Mouse (Mus musculus): ENCODE measurements around the gene Adamts14.

Gene Adamts14

DNA sequence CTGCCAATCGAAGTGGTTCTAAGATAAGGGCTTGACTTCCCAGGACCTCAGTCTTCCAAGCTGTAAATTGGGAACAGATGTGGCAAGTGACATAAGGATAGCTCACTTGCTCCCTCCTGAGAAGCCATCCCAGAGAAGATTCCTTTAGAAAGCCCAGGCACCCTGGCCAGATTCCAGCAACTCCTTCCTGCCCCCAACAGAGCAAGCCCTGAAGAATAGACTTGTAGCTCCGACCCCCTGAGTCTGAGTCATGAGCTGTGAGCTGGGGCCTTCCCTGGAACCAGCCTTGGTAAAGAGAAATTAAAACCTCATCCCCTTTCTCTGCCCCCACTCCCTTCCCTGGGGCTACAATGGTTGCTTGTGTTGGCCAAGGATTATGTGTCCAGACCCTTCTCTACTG lies 1.3 kb upstream of the Adamts14 start:
- no peak for DNase-seq

DNA sequence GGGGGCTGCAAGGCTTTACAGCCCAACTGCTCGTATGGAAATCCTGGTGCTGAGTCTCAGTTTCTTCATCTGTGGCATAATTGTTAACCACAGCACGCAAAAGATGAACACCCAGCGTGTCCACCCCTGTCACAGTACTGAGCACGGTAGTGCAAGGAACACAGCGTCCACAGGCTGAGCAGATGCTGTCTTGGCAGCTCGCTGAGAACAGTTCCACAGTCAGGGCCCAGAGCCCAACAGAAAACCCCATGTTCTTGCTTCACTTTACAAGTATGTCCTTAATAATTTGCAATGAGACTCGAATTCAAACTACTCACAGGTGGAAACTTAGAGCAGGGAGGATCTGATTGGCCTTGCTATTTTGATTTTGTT lies 592 bp upstream of the Adamts14 start:
- no peak for DNase-seq

DNA sequence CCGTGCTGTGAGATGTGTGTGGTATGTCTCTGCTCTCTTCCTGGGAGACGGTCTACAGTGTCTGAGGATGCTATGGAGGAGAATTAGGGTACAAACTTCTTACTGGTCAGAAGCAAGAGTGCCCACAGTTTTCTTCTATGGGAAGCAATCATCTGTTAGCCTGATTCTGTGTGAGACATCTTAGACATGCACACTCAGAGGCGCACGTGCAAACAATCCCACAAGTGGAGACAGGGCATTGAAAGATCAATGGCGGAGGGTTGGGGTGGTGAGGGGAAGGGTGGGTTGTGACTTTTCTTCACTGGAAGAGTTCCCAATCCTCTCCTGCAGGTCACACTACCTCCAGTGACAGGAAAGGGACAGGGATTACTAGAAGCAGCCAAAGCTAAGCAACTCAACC lies 607 bp downstream of the Adamts14 start:
- no peak for DNase-seq

DNA sequence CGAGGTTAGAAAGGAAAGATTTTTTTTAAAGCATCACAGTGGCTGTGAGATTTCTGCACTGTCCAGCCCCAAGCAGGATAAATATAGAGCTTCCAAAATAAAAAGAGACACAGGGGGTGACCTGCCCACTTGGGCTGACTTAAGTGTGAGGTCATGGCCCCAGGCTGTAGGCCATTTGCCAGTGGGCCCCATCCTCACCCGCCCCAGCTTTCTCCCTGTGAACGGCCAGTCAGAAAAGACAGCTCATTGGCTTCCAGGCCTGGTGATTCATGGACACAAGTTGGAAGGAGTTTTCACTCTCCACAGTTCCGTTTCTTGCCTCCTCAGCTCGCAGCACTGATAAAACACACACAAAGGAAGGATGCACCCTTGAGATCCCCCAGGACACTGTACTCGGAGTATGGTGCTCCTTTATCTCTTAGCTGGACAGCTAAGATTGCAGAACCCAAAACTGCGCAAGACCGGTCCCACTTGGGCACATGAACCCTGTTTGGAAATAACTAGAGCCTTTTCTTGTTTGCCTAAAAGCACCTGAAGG lies 1.1 kb downstream of the Adamts14 start:
- no peak for DNase-seq

DNA sequence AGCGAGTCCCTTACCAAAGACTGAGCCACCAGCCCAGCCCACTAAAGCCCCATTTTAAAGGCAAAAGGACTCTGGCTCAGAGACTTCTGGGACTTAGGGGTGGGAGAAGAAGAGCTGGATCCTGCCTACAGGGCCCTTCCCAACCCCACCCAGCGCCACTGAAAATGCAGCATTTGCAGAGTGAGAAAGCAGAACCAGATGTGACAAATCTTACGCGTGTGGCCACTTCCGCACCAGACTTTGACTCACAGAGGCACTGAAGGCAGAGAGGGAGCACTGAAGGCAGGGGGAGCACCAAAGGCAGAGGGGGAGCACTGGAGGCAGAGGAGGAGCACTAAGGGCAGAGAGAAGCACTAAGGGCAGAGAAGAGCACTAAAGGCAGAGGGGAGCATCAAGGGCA lies 5.9 kb downstream of the Adamts14 start:
- no peak for DNase-seq

DNA sequence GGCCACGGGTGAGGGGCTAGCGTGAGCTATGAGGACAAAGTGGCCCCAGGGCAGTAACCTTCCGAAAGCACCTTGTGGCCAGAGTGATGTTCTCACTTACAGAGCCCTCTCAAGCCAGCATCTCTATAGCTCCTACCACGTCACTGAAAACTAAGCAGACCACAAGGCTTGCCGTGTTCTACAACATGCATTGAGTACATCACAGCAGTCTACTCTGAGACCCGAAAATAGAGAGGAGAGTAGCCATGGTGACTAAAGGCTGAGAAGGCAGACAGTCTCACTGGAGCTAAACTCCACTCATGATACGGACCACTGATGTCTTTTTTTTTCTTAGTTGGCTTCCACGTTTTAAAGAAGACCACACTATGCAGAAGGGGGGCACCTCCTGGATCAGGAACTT lies 9.6 kb downstream of the Adamts14 start:
- DNase-seq = no peak

DNA sequence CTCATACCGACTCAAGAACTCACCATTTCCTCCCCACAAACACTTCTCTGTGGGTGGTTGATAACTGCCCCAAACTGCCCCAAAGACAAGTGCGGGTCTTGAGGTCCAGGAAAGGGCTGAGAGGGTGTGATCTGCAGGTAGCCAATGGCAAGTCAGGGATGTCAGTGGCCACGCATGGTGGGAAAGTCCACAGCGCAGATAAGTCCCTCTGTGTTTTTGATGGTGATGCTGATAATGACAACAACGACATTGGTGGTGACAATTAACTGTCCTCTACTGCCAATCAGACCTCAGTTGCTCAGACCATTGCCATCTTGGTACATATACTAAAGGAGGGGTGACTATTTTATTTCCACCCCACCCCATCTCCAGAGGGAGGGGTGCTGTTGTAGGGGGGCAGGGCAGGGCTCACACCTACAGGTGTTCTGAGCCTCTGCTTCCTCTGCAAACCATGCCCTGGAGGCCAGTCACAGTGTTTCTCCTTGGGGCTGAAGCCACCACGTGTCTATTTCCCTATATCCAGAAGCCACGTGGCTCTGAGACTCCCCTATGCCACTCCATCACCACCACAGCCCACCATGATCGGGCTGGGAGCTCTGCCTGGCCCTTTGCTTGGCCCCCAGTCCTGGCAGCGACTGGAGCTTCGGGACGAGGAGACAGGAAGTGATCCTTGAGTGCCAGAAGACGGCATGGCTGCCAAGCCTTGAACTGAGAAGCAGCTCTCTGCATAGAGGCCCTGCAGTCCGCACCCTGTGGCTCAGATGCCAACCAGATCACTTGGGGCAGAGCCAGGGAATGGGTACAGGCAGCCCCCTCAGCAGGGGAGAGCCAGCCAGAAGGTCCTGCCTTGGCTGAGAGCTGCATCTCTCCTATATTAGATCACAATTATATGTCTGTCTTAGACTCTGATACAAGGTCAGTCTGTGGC lies 11.7 kb downstream of the Adamts14 start:
- no peak for DNase-seq

DNA sequence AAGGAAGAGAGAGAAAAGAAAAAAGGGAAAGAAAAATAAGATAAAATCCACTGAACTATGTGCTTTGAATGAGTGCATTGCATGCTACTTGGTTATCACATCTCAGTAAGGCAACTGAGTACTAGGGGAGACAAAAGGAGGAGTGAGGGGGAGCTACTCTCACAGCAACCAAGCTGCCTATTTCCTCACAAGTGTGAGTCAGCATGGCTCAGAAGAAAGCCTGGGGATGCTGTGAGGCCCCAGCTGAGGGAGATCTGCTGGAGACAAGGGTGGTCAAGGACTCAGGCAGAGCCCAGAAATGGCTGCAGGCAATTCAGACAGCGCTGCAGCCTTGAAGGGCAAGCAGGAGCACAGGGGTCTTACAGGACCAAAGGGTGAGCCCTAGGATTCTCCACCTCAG lies 15.1 kb downstream of the Adamts14 start:
- peak; percentile 44 for DNase-seq

DNA sequence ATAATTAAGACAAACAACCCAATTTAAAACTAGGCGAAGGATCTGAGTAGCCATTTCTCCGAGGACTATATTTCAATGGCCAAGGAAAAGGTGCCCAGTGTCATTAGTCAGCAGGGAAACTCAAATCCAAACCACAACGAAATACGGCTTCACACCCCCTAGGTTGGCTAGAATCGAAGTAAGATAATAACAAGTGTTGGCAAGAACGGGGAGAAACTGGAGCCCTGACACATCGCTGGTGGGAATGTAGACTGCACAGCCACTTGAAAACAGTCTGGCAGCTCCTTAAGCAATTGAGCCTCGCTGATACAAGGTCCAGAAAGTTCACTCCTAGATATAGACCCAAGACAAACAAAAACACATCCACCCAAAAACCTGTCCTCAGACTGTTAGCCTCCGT lies 16.6 kb downstream of the Adamts14 start:
- DNase-seq = no peak

DNA sequence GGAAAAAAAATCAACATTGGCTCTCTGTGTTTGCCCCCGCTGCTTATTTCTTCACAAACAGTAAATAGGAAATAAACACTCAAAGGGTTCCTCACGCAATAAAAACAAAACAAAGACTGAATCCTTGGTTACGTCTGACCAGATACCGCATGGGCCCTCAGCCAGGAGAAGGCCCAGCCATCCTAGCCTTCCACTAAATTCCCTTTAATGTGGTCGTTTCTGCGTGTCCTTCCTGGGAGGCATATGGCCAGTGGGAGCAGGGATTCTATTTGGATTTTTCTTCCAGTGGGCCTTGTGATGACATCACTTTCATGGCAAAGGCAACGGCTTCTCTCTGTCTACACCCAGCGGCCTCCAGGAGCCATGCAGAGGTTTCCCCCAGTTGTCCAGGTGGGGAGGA lies 18.0 kb downstream of the Adamts14 start:
- no peak for DNase-seq

DNA sequence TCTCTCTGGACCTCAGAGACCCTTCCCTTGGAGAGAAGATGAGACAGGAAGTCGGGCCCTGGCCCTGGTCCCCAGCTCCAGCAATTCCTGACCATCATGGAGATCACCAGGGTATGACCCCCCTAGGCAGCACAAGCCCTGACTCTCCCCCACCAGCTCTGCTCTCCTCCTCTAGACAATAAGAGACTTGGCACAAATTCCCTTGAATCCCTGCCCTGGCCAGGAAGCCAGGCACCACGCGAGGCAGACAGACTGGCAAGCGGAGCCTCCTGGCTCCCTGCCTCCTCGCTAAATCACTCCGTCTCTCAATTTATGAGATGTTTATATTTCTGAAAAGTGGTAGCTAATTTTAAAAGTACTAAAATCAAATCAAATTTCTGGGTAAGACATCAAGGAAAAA lies 18.5 kb downstream of the Adamts14 start:
- DNase-seq = peak; percentile 20

DNA sequence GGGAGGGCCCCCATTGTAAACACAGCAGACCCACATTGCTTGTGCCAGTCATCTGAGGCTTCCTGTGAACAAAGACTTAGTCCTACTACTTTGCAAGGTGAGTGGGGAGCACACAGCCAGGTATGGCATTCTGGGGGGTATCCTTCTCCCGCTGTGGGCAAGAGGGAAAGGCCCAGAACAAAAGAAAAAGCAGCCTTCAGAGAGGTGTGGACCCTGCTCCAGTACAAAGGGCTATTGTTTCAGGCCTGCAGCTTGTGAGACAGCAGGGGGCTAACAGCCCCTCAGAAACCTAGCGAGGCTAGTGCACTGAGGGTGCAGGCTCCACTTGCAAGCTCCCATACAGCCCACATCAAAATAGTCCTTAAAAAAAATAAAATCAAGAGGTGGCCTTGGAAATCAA lies 23.3 kb downstream of the Adamts14 start:
- no peak for DNase-seq

DNA sequence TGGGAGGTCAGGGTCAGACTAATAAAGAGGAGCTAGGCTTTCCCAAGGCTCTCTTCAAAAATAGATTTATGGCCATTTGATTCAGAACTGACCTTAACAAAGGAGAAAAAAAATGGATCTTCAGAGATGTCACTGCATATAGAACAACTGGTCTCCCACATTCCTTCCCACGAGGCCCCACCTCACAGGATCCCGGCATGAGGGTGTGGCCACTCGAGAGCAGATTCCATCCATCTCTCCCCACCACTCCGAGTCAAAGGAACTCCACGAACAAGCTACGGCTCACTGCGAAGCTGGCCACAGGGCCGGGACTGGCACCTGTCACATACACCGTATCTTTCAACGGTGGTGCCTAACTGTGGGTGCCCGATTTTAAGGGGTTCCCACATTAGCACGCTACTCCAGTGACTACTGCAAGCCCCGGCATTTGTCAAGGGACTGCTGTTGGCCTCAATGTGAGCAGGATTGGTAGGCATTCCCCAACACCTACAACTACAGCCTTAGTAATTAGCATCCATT lies 24.6 kb downstream of the Adamts14 start:
- DNase-seq = no peak

DNA sequence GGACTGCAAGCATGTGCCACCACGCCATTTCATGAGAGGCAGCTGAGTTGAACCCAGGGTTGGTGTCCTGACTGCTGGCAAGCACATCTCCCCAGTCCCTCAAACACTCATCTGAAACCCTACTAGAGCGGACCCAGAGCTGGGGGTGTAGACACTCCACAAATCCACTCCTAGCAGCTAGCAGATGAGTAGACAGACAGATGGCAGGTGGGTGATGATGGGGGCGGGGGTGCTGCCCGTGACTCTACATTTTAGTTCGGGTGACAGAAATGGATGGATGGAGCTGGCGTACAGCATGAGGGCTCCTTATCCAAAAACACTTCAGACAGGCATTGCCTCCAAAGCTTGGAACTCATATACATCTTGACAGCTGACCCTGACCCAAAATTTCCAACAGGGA lies 26.9 kb downstream of the Adamts14 start:
- DNase-seq = peak; percentile 51

DNA sequence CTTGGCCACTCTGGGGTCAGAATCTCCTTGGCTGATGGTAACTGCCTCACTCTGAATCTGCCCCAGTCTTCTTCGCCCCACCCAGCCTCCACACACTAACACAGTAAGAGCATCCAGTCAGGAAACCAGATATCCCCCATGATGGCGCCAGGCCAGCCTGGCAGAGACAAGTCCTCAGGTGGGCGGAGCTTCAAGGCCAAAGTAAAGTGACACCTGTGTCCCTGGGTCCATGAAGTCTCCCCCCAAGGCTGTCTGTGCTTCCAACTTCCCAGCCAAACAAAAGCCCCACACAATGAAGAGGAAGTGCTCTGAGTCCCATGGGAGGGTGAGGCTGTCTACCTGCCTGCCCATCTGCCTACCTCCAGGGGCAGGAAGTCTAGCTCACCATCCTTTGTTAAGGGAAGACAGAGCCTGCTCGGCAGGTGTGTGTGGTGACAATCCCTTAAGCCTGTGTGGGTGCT lies 31.2 kb downstream of the Adamts14 start:
- no peak for DNase-seq

DNA sequence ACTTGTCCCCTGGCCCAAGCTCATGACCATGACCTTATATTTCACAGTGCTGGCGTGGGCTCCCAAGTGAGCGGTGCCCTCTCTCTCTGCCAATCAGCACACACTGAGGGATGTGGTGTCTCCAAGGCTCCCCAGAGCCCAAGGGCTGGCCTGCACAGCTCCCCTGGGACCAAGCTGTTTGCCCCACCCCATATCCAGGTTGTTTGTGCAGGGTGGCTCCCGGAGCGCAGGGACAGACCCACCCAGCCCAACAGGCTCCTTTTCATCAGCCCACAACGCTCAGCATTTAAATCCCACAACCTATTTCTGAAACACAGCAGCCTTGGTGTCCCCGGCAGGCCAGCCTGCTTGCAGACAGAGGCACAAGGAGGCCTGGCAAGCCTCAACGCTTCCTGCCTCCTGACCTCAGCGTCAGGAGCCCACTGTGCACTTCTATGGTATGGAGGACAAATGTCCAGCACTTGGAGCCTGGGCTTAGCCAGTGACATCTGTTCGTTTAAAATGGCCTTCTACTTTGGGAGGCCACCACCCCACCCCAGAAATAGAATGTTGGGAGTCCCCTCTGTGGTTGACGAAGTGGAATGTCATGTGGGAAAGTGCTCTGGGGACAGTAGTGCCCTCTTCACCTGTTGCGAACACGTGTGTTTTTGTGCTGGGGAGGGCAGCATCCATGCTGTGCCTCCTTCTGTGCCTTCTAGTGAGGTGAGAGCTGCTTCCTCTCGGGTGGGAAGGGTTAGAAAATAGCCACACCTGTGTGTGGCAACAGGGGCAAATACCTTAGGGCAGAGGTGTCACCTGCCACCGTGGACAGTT lies 32.9 kb downstream of the Adamts14 start:
- no peak for DNase-seq

DNA sequence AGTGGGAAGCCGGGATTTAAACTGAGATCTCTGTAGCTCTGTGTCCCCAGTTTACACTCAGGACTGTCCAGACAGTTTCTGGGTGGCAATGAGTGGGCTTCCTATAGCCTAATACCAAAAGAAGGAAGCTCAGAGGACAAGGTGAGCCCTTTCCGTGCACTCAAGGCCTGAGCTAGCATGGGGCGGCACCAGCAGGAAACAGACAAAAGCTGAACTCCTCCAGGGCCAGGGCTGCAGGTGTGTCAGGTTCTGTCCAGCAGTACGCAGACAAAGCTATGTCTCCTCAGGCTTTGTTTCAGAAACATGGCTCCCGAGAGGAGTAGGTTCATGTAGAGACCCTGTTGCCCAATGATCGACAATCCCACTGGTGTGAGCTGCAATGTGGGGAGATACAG lies 35.9 kb downstream of the Adamts14 start:
- no peak for DNase-seq

DNA sequence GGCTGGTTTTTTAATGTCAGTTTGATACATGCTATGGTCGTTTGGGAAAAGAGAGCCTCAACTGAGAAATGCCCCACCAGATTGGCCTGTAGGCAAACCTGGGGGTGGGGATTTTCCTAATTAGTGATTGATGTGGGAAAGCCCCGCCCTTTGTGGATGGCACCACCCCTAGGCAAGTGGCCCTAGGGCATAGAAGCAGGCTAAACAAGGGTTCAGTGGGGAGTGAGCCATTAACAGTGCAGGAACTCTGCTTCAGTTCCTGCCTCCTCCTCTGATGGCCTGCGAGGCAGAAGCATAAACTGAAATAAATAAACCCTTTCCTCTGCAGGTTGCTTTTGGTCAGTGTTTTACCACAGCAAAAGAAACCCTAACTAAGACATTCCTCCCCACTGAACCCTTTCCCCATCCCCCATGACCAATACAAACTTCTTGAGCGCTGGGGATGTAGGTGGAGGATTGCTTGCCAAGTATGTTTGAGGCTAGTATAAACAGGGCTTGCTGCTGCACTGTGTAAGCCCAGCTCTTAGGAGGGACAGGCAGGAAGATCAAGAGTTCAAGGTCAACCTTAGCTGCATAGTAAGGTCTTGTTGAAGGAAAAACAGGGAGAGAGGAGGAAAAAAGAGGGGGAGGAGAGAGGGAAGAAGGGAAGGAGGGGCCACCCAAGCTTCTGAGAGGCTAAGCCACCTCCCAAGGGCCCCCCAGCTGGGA lies 36.4 kb downstream of the Adamts14 start:
- no peak for DNase-seq

DNA sequence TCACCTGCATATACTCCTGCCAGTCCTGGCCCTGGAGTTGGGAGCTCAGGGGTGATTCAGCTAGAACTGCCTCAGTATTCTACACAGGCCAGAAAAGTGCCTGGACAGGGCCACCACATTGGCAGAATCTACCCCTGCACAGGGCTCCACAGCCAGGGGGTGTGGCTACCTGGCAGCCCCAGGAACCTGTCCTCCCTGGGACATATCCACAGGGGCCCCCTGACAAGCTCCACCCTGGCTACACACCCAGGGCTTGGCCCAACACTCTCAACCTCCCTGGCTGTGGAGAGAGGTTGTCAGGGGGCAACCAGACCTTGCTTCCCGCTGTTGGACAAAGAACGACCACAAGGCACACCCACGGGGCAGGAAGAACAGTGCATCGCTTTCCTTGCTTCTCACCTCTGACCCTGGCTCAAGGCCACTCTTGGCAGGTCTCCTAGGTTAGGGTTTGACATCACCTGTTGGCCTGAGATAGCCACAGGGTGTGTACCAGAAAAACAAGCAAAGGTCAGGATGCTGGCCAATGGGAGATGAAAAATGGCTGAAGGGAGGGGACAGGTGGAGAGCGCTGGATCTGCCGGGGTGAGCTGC lies 37.5 kb downstream of the Adamts14 start:
- no peak for DNase-seq

DNA sequence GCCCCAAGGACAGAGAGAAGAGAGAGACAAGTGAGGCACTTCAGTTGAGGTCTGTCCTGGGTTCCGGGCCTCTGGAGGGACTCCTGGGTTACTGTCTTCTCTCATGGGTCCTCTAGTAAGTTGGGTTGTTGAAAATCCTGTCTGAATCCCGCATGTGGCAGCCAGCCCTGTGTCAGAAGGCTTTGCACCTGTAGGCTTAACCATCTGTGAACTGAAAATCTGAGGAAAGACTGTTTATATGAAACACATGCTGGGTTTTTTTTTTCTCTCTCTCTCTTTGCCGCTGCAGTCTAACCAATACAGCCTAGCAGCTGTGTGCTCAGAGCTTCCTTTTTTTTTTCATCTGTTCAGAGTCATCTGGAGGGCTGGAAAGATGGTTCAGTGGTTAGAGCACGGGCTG lies 38.9 kb downstream of the Adamts14 start:
- DNase-seq = no peak

DNA sequence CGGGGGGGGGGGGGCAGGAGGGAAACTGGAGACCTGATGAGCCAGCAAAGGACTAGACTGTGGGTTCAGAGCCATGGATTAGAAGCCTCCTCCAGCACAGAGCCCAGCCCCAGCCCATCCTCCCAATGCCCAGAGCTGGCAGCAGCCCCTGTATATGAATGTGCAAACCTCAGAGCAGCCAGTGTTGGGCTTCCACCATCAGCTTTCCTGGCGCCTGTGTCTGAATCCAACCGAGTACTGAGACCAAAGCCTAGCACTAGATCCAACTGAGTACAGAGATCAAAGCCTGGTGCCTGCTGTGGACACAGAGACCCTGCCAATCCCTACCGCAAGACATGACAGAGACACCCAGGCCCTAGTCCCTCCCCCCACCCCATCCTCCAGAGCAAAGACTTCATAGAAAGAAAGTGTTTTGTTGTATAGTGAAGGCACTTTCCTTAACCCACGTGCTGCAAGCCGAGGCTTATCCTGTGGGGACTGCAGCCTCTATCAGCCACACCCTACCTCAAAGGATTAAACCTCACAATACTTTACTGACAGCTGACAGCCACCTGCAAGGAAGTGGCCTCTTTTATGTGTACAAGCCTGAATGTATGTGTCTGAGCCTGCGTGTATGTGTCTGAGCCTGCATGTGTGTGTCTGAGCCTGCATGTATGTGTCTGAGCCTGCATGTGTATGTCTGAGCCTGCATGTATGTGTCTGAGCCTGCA lies 40.2 kb downstream of the Adamts14 start:
- no peak for DNase-seq

DNA sequence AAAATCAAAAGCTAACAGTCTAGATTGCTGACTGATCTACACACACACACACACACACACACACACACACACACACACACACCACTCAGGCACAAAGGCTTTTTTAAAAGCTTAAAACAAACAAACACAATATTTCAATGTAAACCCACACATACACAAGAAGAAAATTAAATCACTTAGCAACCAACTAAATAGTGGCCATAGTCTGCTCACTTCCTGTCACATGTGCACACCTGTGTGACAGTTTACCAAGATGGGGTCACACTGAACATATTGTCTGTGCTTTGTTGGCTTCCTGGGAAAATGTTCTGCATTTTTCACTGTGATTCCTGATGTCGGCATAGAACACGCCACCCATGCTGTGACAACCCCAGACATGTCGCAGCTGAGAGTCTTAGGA lies 41.5 kb downstream of the Adamts14 start:
- no peak for DNase-seq
